Mouse (Mus musculus) gonadal fat pad, adult 2 months (tissue): Measurements from ENCODE around the gene Nkx2-1. TPM values are rescaled to one million over a fixed set of nuclear protein-coding genes. Genes with fewer than 3 reads are reported as not detected.
"Not testable (repeated sequence)": the region's sequence is repeated elsewhere in the genome, so short reads cannot be mapped to it uniquely, and the experiment has no call there.

Source experiments
- DNase-seq: peaks from one replicate; pipeline ENCODE4 v3.0.0-alpha.2; 2012; ENCODE audit warnings: low read depth
- polyA plus RNA-seq: library from polyadenylated mRNA; depleted of rRNA; stranded (reverse); fragments of >200 nt; gene quantifications from 2 replicates; pipeline ENCODE4 v1.2.3, GENCODE M21; 2012; rRNA removed

Nkx2-1 gene
- not detected in 2 replicates for polyA plus RNA-seq

DNA sequence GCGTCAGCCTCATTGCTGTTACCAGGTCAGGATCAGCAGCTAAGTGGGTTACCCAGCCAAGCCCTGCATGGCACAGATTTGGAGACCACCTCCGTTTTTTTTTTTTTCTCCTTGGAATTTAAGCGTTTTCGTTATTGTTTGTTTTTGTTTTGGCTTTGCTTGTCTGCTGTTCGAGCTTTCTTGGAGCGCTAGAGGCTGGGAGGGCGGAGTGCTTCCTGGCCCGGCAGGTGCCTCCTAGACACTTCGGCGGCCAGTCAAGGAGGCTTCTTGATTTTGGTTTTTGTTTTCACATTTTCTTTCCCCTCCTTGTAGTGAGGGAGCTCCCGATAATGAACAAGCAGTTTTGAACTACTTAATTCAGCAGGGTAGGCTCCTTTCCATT lies at the start of gene Nkx2-1:
Gene Nkx2-1 (minus strand): TSS at position 25 of the 382 bp plus-strand sequence.
- no peak for DNase-seq

DNA sequence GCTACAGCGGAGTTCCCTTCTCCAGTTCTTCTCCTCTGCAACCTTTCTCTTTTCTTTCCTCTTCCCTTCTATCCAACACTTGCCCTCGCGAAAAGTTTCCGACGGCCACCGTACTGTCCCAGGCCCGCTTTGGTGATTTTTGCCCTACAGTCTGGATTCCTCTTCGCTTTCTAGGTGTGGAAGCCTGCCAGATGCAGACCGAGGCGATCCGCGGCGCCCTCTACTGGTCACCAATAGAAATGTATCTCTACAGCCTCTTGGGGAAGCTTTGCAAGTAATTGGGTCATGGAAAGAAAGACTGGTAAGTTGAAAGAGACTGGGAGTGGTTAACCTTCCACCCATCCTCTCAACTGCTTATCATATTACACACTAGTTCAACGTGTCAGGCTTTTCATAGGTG lies 4.4 kb upstream of the Nkx2-1 start:
- no peak for DNase-seq

DNA sequence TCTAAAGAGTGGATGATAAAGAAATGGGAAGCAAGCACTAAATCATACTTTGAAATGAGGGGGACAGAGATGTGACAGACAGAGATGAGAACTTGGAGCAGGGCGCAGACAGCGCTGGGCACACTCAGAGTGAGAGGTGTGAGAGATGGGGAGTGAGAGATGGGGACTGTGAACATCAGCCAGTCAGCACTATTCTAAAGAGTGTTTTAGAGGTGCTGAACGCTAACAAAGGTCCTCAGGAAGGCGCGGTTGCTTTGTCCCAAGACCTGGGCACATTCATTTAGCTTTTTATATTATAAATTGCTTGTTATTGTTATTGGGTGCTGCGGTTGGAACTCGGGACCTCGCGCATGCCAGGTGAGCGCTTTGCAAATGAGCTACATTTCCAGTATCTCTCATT lies 3.9 kb upstream of the Nkx2-1 start:
- no peak for DNase-seq

DNA sequence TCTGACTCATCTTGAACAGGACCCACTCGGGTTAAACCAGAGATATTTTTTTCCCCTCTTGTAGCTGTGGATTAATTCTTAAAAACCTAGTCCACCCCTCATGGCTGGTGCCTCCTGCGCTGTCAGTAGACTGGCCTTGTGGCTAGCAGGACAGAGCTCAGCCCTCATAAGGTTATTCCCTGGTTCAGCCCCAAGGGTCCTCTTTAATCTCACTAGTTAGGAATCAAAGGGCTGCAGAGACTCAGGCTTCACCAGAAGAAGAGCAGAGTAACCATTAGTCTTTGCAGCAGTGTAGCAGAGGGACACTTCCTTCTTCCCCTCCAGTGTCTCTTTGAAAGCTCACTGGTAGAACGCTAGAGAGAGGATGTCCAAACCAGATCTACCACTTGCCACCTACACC lies 1.9 kb upstream of the Nkx2-1 start:
- no peak for DNase-seq

DNA sequence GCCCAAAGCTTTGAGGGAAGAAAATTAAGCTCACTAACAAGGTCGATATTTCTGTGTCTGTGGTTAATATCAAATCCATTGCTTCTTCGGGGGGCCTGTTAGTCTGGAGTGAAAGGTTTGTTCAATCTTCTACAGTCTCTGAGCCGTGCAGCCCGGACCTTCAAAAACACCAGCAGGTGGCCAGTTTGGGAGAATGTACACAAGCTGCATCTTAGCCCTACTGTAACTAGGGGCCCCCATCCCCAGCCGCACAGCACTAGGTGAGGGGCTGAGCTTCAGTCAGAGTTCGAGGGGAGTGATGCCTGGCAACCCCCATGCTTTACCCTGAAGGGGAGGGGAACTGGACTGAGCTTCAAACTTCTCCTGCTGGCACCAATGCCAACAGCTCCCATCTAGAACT lies 1.2 kb upstream of the Nkx2-1 start:
- DNase-seq, result no peak

DNA sequence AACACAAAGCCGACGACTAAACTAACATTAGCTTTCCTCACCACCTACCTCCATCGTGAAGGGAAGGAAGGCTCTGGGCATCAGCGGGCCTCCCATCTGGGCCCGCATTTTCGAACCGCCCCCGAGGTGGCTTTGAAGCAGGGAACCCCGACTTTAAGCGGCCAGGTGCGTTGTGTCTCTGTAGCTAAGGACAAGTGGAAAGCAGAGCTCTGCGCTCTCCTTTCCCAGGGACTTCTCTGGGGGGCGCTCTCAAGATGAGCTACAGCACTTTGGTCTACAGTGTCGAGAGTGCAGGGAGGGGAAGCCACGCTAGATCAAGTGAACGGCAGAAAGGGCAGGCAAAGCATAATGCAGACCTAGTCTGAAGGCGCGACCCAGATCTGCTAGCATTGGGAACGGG lies 634 bp upstream of the Nkx2-1 start:
- no peak for DNase-seq

DNA sequence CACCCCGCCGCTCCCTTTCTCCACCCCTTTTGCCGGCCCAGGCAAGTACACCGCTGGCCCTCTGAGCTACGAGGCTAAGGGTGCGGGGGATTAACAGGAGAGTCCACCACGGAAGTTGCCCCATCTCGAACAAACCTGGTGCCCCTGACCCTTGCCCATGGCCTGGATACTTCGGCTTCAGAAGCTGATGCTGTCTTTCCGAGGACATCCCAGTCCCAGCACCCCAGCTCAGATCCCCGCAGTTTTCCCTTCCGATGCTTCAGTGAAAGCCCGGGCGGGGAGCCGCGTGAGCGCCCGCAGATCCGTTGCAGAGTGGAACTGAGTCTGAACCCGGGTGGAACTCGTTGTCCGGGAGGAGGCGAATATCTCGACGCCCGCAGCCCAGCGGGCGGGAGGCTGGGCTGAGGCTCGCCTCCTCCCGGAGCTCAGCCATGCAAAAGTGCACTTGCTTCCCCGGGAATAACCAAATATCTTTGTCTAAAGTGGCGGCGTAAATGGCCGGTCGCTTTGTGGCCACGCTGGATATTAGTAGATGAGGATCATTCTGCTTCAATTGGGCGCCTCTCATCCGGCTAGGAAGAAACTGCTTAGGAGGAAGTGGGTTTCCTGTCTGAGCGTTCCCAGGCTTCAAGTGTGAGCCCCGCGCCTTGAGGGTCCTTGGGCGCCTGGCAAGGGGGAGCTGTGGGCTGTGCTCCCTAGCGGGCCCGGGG lies 379 bp downstream of the Nkx2-1 start:
- no peak for DNase-seq

DNA sequence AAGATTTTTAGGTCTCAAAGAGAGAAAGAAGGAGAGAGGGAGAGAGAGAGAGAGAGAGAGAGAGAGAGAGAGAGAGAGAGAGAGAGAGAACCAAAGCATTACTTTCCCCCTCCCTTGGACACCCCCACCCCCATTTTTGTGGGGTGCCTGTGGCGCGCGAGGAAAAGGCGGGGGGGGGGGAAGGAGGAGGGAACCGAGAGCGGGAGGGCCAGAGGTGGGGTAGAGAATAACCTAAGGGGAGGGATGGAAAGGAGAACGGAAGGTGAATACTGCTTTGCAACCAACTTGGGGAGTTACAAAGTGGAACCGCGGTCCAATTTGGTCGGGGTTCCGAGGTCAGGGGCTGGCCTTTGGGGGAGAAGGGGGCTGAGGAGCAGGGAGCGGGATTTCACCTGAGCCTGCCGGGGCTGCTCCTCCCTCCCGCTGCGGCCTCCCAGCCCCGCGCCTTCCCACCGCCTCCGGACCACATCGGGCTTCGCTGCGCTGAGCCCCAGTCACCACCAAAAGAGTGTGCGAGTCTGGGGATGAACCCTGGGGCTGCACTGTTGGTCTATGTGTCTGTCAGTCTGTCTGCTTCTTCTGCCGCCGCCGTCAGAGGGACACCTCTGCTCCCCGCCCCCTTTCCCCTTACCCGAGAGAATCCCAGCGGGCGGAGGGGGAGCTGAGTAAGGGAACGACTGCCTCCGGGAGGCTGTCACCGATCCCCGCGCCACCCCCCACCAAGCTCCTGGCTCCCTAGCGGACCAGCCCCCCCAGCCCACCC lies 1.1 kb downstream of the Nkx2-1 start:
- DNase-seq, result no peak

DNA sequence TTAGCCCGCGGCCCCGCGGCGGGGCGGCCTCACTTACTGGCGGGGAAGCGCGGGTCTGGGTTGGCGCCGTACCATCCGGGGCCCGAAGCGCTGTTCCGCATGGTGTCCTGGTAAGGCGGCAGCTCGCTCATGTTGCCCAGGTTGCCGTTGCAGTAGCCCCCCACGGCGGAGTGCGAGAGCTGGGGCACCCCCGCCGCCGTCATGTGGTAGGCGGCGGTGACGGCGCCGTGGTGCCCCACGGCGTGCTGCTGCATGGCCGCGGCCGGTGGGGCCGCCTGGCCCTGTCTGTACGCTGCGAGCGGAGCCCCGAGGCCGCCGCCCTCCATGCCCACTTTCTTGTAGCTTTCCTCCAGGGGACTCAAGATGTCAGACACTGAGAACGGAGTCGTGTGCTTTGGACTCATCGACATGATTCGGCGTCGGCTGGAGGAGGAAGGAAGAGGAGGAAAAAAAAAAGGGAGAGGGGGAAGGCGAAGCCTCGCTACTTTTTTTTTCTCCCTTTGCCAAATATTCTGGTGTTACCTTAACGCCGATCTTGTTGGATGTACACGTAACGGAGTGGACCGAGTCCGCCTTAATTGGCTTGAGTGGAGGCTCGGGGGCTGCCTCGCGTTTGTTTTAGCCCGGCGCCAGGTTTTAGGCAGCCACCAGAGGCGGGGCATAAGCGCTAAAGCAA lies 1.9 kb downstream of the Nkx2-1 start:
- DNase-seq, result no peak

DNA sequence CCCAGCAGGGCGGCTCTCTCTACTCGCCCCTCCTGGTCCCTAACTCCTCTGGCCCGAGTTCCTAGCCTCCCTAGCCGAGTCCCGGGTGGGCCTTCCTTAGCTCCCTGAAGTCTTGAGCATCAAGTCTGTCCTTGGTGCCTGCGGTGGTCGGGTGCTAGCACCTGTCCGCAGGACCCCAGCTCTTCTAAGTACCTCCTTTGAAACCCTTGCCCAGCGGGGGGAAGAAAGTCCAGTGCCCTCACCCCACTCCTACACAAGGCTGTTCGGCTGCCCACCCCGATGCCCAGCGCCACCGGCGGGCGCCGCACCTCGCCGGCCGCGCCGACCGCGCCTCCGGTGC lies 2.4 kb downstream of the Nkx2-1 start:
- DNase-seq, result no peak

DNA sequence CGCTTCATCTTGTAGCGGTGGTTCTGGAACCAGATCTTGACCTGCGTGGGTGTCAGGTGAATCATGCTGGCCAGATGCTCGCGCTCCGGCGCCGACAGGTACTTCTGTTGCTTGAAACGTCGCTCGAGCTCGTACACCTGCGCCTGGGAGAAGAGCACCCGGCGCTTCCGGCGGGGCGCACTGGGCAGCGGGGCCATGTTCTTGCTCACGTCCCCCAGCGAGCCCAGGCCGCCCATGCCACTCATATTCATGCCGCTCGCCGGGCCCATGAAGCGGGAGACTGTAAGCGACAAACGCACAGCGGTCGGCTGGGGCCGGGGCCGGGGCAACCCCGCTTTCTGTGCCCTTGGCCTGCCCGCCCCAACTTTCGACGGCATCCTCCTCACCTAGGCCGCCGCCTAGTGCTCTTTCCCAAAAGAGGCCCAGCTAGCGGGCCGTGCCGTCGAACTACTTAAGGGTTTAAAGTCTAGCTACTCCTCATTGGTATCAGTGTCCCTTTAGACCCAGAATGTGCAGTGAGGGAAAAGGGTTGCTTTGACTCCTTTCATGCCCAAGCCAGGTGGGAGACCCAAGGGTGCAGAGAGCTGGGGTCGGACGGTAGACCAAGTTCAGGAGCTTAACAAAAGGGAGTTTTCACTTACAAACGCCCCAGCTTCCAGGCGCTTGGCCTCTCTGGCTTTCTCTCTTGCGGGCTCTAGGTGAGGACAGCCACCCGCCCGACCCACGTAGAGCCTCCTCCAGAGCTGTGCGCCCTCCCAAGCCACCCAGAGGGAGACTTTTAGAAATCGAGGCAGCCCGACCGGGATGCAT lies 3.0 kb downstream of the Nkx2-1 start:
- DNase-seq, result no peak

DNA sequence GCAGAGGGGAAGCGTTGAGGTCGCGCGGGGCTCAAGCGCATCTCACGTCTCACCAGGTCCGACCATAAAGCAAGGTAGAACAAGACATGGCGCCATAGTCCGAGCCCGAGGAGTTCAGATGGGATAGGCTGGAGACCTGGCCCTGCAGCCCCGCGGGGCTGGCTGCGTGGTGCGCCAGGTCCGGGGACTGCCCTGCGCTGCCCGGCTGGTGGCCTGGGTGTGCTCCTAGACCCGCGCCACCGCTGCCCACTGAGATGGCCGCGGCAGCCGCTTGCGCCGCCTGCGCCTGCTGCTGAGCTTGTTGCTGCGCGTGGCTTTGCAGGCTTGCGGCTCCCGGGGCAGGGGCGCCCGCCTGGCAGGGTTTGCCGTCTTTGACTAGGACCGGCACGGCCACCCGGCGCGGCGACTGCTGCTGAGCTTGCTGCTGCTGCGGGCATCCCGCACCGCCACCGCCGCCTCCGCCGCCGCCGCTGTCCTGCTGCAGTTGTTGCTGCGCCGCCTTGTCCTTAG lies 3.7 kb downstream of the Nkx2-1 start:
- no peak for DNase-seq

DNA sequence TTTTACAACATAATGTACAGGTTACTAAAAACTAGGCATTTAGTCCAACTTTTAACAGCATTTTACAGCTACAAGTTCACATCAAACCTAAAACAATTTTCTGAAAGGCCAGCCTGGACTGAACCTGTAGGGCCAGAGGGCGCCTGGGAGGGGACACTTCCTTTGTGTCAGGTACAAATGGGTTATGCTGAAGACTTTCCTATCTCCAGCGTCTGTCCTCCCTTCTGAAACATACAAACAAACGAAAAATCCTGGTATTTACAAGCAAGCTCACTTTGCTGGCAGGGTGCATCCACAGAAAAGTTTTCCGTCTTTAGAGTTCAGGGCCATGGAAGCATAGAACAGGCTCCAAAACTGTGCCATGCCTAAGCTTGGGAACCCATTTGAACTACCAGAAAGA lies 4.6 kb downstream of the Nkx2-1 start:
- no peak for DNase-seq

DNA sequence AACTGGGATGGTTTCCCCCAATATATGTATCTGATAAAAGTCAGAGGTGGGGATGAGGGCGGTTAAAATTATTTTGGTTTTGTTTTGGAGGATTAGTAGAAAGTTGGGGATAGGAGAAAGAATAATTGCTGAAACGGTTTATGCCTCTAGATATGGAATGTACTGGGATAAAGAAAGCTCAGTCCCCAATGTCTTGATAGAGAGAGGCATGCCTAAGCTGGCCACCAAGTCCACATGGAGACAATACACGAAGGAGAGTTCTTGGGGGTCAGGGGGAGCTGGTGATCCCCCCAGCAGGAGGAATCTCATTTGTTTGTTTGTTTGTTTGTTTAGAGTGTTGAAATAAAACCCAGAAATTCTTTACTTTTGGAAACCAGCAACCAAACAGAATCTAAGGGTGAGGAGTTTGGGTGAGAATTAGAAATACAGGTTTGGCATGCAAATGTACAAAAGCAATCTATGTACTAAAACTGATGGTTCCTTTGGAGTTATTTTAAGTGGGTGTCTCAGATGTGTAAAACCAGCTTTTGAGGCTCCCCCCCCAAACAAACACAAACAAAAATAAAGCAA lies 5.6 kb downstream of the Nkx2-1 start:
- no peak for DNase-seq

DNA sequence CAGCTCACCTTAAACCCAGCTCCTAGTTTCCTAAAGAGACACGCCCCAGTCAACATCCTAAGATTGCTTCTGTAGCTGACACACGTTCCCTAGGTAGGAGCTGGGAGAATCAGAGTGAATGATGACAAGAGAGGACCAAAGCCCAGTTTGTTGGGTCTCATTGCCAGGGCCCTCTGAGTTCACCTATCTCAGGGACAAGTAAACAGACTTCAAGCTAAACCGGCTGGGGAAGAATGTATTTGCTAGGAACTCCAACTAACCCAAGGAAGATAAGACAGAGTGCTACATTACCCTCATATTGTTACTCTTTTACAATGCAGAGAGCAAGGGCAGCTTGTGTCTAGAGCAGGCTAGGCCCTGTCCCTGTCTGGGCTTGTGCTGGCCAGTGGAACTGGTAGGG lies 6.8 kb downstream of the Nkx2-1 start:
- no peak for DNase-seq

DNA sequence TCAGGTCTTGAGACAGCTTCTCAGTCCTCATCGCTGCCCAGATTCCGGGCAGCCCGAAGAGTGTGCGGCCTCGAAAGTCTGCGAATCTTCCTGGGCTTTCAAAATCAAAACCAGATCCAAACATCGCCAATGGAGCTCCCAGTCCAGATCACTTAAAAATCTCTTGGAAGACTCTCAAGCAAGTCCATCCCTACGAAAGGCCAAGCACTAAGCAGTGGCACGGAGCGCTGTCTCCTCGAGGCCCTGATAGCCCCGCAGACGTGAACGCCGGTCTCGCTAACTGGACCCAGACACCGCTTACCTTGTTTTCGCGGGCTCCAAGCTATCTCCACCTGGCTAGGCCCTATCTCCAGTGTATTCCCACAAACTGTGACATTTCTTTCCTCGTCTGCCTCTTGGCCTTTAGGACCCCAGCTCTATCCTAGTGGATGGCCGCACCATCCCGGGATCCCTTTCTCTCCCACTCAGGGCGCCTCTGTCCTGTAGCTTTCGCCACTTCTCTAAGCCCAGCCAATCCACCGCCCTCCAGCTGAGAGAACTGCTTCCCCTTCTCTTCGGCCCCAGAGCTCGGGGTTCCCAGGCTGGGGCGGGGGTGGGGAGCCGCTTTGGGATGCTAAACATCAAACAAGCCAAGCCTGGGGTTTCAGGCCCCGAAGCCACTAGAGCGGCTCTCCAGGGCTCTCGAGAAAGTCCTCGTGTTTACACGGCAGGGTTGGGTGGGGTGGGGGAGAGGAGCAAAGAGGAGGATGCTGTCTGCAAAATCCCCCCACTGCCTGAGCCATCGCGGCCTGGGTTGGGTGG lies 7.6 kb downstream of the Nkx2-1 start:
- DNase-seq, result no peak

DNA sequence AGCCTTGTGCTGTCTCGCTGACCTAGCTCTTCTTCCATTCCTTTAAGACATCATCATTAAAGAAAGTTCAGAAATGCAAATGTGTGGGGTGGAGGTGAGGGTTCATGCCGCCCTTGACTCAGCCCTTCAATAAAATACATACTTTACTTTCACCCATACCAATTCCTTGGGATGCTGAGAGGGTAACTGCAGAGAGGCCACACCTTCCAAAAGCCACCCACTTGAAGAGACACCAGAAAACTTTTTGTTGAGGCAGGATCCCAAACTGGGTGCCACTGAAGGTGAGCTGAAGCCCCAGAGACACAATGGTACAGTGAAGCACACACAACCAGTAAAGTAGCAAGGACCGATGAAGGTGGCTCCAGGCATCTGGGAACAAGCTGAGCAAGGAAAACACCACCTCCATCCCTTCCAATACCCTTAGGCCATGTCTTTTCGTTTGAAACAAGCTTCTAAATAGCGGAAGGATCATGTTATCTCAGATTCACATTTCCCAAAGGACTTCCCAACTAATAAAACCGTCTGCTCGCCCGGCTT lies 8.6 kb downstream of the Nkx2-1 start:
- no peak for DNase-seq

DNA sequence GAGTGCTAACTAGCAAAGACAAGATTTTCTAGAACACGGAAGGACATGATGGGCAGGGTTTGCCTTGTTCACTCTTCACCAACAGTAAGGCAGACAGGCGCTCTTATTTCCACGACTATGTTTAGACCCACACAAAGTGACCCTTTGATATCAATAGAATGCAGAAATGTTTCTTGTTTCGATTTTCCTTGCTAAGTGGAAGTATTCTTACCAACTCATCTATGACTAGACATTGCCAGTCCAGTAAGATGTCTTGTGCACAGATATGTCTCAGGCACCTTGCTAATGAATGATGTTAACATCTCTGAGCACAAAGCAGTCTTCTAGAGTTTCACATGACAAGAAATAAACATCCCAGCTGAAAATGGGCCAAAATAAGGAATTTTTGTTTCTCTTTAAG lies 9.6 kb downstream of the Nkx2-1 start:
- DNase-seq, result no peak

DNA sequence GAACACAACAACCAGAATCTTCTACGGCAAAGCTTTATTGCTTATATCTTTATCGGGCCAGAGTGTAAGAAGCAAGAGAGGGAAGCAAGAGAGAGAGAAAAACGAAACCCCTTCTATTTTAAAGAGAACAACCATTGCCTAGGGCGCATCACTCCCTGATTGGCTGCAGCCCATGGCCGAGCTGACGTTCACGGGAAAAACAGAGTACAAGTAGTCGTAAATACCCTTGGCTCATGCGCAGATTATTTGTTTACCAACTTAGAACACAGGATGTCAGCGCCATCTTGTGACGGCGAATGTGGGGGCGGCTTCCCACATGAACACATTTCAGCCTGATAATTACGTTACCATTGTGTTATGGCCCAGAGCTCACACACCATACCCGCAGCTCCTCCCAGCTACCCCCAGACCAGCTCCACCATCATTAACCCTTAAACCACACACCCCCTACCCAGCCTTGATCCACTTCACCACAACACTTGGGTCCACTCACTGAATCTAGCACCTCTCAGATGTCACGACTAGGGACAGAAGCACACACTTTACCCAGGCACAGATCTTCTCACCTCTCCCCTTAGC lies 11.4 kb downstream of the Nkx2-1 start:
- DNase-seq, result not testable (repeated sequence)

DNA sequence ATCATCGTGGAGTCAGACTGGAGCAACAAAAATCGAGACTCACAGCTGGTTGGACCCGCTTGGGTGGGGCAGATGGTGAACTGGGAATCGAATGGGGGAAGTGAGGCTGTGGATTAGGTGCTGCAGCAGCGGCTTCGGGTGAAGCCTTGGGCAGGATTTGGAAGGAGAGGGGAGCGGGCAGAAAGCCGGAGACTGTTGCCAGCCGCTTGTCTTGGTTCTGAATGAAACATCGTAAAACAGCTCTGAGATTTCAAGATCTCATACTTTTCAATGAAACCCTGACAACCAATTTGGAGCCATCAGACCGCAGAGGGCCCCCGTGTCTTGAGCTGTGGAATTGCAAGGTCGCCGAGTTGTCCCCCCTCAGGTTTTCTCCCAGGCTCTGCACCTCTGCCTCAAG lies 12.5 kb downstream of the Nkx2-1 start:
- DNase-seq, result no peak
